Mouse (Mus musculus): ENCODE results near the gene 1110004F10Rik. TPM values are rescaled to one million over a fixed set of nuclear protein-coding genes. Genes with fewer than 3 reads are reported as not detected.

The 1110004F10Rik gene
- total and polyA plus RNA-seq, 3 experiments, result 158 to 182 TPM; not detected in 1

DNA sequence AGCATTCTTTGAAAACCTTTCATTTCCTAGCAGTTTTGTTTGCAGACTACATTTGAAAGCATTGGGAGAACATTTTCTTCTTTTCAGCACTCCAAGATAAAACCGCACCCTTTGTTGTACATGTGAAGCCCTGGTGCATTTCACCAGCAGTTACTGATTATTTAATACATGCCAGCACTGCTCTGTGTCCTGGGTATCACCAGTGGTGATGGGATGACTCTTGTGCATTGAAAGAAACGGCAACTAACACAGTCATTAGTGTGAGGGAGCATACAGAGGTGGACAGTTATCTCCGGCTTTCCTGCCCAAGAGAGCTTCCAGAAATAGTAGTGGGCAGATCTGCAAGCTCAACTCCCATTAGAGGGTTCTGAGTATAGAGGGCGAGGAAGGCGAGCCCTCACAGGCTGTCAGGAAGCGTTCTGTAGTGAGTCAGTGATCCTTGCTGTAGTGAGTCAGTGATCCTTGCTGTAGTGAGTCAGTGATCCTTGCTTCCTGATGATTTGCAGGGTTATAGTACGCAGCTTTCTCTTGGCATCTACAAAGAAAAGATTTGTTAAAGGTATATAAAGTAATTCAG lies 60.8 kb downstream of the 1110004F10Rik start:
- Histone ChIP-seq H3K79me2 (ENCODE audit: control insufficient read depth, insufficient read depth, low read length, poor library complexity) (peaks cover 18% of the 10 kb centered on the region), H3K27me3 (ENCODE audit: control insufficient read depth in 1 of 2, insufficient read depth in 2 of 2, low read length in 2 of 2) (no peaks in the 10 kb centered on the region), H3K4me1 (ENCODE audit: control insufficient read depth in 1 of 2, insufficient read depth in 2 of 2, low read length in 2 of 2) (peaks cover 0 to 5% of the 10 kb centered on the region in 2 experiments; a peak in 1 of 4 replicates), H3K36me3 (ENCODE audit: control insufficient read depth in 1 of 2, insufficient read depth in 2 of 2, low read length in 2 of 2) (peaks cover 16% of the 10 kb centered on the region in 2 experiments), H3K9ac (ENCODE audit: control insufficient read depth, low read depth, low read length, poor library complexity, severe bottlenecking) (no peak overlapping the region), H3K27ac (ENCODE audit: control insufficient read depth, low read depth, low read length) (no peak overlapping the region), H3K4me3 (ENCODE audit: control insufficient read depth in 1 of 2, insufficient read depth in 1 of 2, low read depth in 2 of 2, low read length in 2 of 2) (no peak overlapping the region), H3K9me3 (replicated peaks; ENCODE audit: insufficient read depth, low read length) (no peaks in the 10 kb centered on the region)
- no peak for DNase-seq (ENCODE audit: low read depth, low spot score)
- TF ChIP-seq GABPA (IDR thresholded peaks at IDR 0.05; ENCODE audit: low read depth, low read length) (no peak), UBTF (IDR thresholded peaks at IDR 0.05; ENCODE audit: borderline replicate concordance, insufficient read depth, low read depth, low read length) (no peak), CHD1 (IDR thresholded peaks at IDR 0.05; ENCODE audit: low read depth, low read length) (no peak), ZNF384 (IDR thresholded peaks at IDR 0.05; ENCODE audit: low read depth, low read length) (no peak), ZC3H11A (IDR thresholded peaks at IDR 0.05; ENCODE audit: low read depth, low read length) (no peak), BHLHE40 (IDR thresholded peaks at IDR 0.05; ENCODE audit: borderline replicate concordance, low read depth, low read length) (no peak), POLR2A (IDR thresholded peaks at IDR 0.05; ENCODE audit: control insufficient read depth in 1 of 2, insufficient read depth in 1 of 2, low read depth in 1 of 2, low read length in 2 of 2, poor library complexity in 1 of 2) (no peak), MXI1 (IDR thresholded peaks at IDR 0.05; ENCODE audit: low read depth, low read length) (no peak), ETS1 (IDR thresholded peaks at IDR 0.05; ENCODE audit: low read depth, low read length) (no peak), NRF1 (IDR thresholded peaks at IDR 0.05; ENCODE audit: insufficient read depth, low read depth, low read length, poor library complexity, severe bottlenecking) (no peak), MAX (IDR thresholded peaks at IDR 0.05; ENCODE audit: low read length) (no peak), USF1 (IDR thresholded peaks at IDR 0.05; ENCODE audit: low read depth, low read length) (no peak), GATA1 (IDR thresholded peaks at IDR 0.05; ENCODE audit: low read depth, low read length) (no peak), HCFC1 (IDR thresholded peaks at IDR 0.05; ENCODE audit: low read depth, low read length) (no peak), ZMIZ1 (IDR thresholded peaks at IDR 0.05; ENCODE audit: low read depth, low read length) (no peak), ZKSCAN1 (IDR thresholded peaks at IDR 0.05; ENCODE audit: low read depth, low read length) (no peak), RCOR1 (IDR thresholded peaks at IDR 0.05; ENCODE audit: low read depth, low read length) (no peak), TCF12 (IDR thresholded peaks at IDR 0.05; ENCODE audit: low read depth, low read length) (no peak), ELF1 (IDR thresholded peaks at IDR 0.05; ENCODE audit: low read depth, low read length) (no peak)

DNA sequence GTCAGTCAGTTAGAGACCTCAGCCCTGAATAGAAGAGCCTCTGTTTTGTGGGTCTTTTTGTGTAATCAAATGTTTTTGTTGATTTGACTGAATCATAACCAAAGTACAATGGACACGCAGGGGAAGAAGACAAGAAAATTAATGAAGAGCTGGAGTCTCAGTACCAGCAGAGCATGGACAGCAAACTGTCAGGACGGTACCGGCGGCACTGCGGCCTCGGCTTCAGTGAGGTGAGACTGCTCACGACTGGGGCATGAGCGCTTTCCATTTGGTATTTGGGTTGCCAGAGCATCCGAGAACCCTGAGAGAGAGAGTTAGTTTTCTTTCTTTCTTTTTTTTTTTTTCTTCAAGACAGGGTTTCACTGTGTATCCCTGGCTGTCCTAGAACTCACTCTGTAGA lies 63.9 kb downstream of the 1110004F10Rik start:
- TF ChIP-seq HCFC1 (IDR thresholded peaks at IDR 0.05; ENCODE audit: low read depth, low read length) (no peak), MXI1 (IDR thresholded peaks at IDR 0.05; ENCODE audit: low read depth, low read length) (no peak), MAZ (IDR thresholded peaks at IDR 0.05; ENCODE audit: low read depth, low read length) (no peak), MEF2A (IDR thresholded peaks at IDR 0.05; ENCODE audit: extremely low read depth, insufficient replicate concordance, low read depth, low read length, poor library complexity, severe bottlenecking) (no peak), MAFK (IDR thresholded peaks at IDR 0.05; ENCODE audit: borderline replicate concordance, low read depth, low read length) (no peak), POLR2AphosphoS5 (IDR thresholded peaks at IDR 0.05; ENCODE audit: borderline replicate concordance, low read depth, low read length) (no peak)
- Histone ChIP-seq H3K4me1 (ENCODE audit: control insufficient read depth in 1 of 2, insufficient read depth in 2 of 2, low read length in 2 of 2) (no peaks in the 10 kb centered on the region), H3K79me2 (ENCODE audit: control insufficient read depth, insufficient read depth, low read length, poor library complexity) (peaks cover under 1% of the 10 kb centered on the region), H3K9me3 (replicated peaks; ENCODE audit: insufficient read depth, low read length) (no peaks in the 10 kb centered on the region), H3K9ac (ENCODE audit: control insufficient read depth, low read depth, low read length, poor library complexity, severe bottlenecking) (no peak overlapping the region), H3K27ac (ENCODE audit: control insufficient read depth, low read depth, low read length) (no peak overlapping the region), H3K27me3 (ENCODE audit: control insufficient read depth in 1 of 2, insufficient read depth in 2 of 2, low read length in 2 of 2) (no peaks in the 10 kb centered on the region), H3K4me3 (ENCODE audit: control insufficient read depth in 1 of 2, insufficient read depth in 1 of 2, low read depth in 2 of 2, low read length in 2 of 2) (no peak overlapping the region), H3K36me3 (ENCODE audit: control insufficient read depth in 1 of 2, insufficient read depth in 2 of 2, low read length in 2 of 2) (peaks cover 0 to 15% of the 10 kb centered on the region in 2 experiments; a peak in 2 of 4 replicates)
- no peak for DNase-seq (ENCODE audit: low read depth, low spot score)

All from MEL (cell line).